Mouse (Mus musculus) ES-E14 (cell line): Measurements from ENCODE around the gene Fam214a. TPM values are rescaled to one million over a fixed set of nuclear protein-coding genes. Genes with fewer than 3 reads are reported as not detected.
A peak's percentile ranks its signal among the peaks of the same experiment; 100 is the strongest.

Experiments
- DNase-seq: peaks from one replicate; pipeline ENCODE4 v3.0.0-alpha.2; 2013; ENCODE audit warnings: low read depth, low spot score
- H3K27ac ChIP-seq: 2 replicates; pipeline ENCODE4 v1.5.1; 2012; ENCODE audit warnings: low read depth, mild to moderate bottlenecking, low read length, moderate library complexity, mixed read lengths; ENCODE audit not compliant: poor library complexity, insufficient read depth, severe bottlenecking
- H3K36me3 ChIP-seq: 2 replicates; pipeline ENCODE4 v1.6.1; 2012; ENCODE audit warnings: mild to moderate bottlenecking, low read length, moderate library complexity, mixed read lengths; ENCODE audit not compliant: control insufficient read depth, poor library complexity, insufficient read depth, severe bottlenecking
- H3K4me1 ChIP-seq, 2 experiments: fragments of 150-350 bp in 1 of 2; sonication (generic) in 1 of 2; 2 replicates each; pipeline ENCODE4 v1.6.1; 2012; ENCODE audit warnings: low read length in 2 of 2, mild to moderate bottlenecking in 1 of 2, mixed read lengths in 1 of 2; ENCODE audit not compliant: control insufficient read depth in 2 of 2, insufficient read depth in 2 of 2, poor library complexity in 1 of 2
- H3K4me3 ChIP-seq, 2 experiments: fragments of 150-350 bp in 1 of 2; sonication (generic) in 1 of 2; 2 replicates each; pipeline ENCODE4 v1.5.1; 2012; ENCODE audit warnings: low read length in 2 of 2, low read depth in 1 of 2, mild to moderate bottlenecking in 1 of 2, mixed read lengths in 1 of 2; ENCODE audit not compliant: insufficient read depth in 1 of 2, poor library complexity in 1 of 2, severe bottlenecking in 1 of 2
- H3K9ac ChIP-seq: 2 replicates; pipeline ENCODE4 v1.6.1; 2012; ENCODE audit warnings: low read depth, mild to moderate bottlenecking, low read length, mixed read lengths; ENCODE audit not compliant: poor library complexity, insufficient read depth, severe bottlenecking
- H3K9me3 ChIP-seq: fragments of 150-350 bp; sonication (generic); 2 replicates; pipeline ENCODE4 v1.6.1; 2012; ENCODE audit warnings: low read depth, mild to moderate bottlenecking, low read length; ENCODE audit not compliant: control insufficient read depth, insufficient read depth
- CHD2 ChIP-seq: IDR thresholded peaks from 2 replicates; pipeline ENCODE4 v1.6.1; 2014; ENCODE audit warnings: mild to moderate bottlenecking, low read depth, low read length, inconsistent platforms
- HCFC1 ChIP-seq: IDR thresholded peaks from 2 replicates; pipeline ENCODE4 v1.6.1; 2012; ENCODE audit warnings: low read length, inconsistent platforms, borderline replicate concordance; ENCODE audit not compliant: insufficient read depth
- MAFK ChIP-seq: IDR thresholded peaks from 2 replicates; pipeline ENCODE4 v1.6.1; 2014; ENCODE audit warnings: mild to moderate bottlenecking, low read depth, low read length, inconsistent platforms; ENCODE audit not compliant: insufficient read depth
- ZC3H11A ChIP-seq: IDR thresholded peaks from 2 replicates; pipeline ENCODE4 v1.6.1; 2012; ENCODE audit warnings: low read depth, mild to moderate bottlenecking, inconsistent platforms, low read length, borderline replicate concordance
- ZNF384 ChIP-seq: IDR thresholded peaks from 2 replicates; pipeline ENCODE4 v1.6.1; 2012; ENCODE audit warnings: low read depth, low read length, inconsistent platforms
- in situ Hi-C, 2 experiments: fragments of 600-800 bp; cut with MboI; formaldehyde crosslinking; loops; one replicate each; pipeline ENCODE4 v1.15.1; 2025; ENCODE audit warnings: low sequenced_read_pairs in 2 of 2, inconsistent platforms in 1 of 2; ENCODE audit not compliant: unreplicated experiment in 2 of 2
- total RNA-seq: library from RNA; depleted of rRNA; stranded (reverse); fragments of 300-350 nt; gene quantifications from 2 replicates; pipeline ENCODE4 v1.2.3, GENCODE M21; 2012

Gene Fam214a
- total RNA-seq, 1 experiment, result 5.2 TPM

GRCm38 (mm10) chr9:75070457-75071028 lies 117.9 kb downstream of the Fam214a start, which contains the start of gene Myo5a:
Gene Myo5a, plus strand, starts transcription at chr9:75071015.
- Histone ChIP-seq H3K9me3 (no peaks in the 10 kb centered on the region), H3K9ac (peak within 1 kb of the TSS; percentile 92), H3K4me1 (peaks cover 0 to 5% of the 10 kb centered on the region in 2 experiments; a peak in 1 of 4 replicates), H3K27ac (peak within 1 kb of the TSS; percentile 82), H3K36me3 (no peaks in the 10 kb centered on the region), H3K4me3 (peak within 1 kb of the TSS; percentile 79 to 95)
- in situ Hi-C loops, result no loop called here
- DNase-seq, result peak; percentile 33
- TF ChIP-seq HCFC1 (no peak), ZC3H11A (no peak), ZNF384 (no peak), CHD2 (no peak), MAFK (no peak)

- H3K9ac ChIP-seq, result peak overlapping the region; percentile 92
- peak overlapping the region; percentile 82 for H3K27ac ChIP-seq
- DNase-seq, result peak; percentile 53
- TF ChIP-seq HCFC1 (peak; percentile 51; the same call in 1 of the 2 replicates), MAFK (no peak)
- no peaks in the 10 kb centered on the region for H3K9me3 ChIP-seq
- no peaks in the 10 kb centered on the region for H3K36me3 ChIP-seq
- H3K4me3 ChIP-seq, result peak overlapping the region; percentile 79 to 95
- H3K4me1 ChIP-seq, result peaks cover 0 to 5% of the 10 kb centered on the region in 2 experiments; a peak in 1 of 4 replicates
- in situ Hi-C loops, result no loop called here
Observed at GRCm38 (mm10) chr9:75071029-75071705, 118.5 kb downstream of the Fam214a start.

- Histone ChIP-seq H3K27ac (no peak overlapping the region; the same call in 1 of the 2 replicates), H3K4me3 (peak overlapping the region; percentile 79 to 95), H3K9ac (peak overlapping the region; percentile 92), H3K36me3 (no peaks in the 10 kb centered on the region), H3K9me3 (no peaks in the 10 kb centered on the region), H3K4me1 (peaks cover 0 to 5% of the 10 kb centered on the region in 2 experiments; a peak in 1 of 4 replicates)
- TF ChIP-seq HCFC1 (no peak), ZC3H11A (no peak), MAFK (no peak), ZNF384 (no peak), CHD2 (no peak)
- peak; percentile 26 for DNase-seq
- in situ Hi-C loops, result no loop called here
Observed at GRCm38 (mm10) chr9:75071706-75072192, 119.1 kb downstream of the Fam214a start.

GRCm38 (mm10) chr9:75072361-75072760 lies 119.7 kb downstream of the Fam214a start:
- in situ Hi-C loops, result no loop called here
- no peak for DNase-seq
- Histone ChIP-seq H3K9ac (no peak overlapping the region; the same call in 1 of the 2 replicates), H3K36me3 (no peaks in the 10 kb centered on the region), H3K9me3 (no peaks in the 10 kb centered on the region), H3K4me3 (peak overlapping the region; percentile 79 to 95; a peak in 3 of 4 replicates), H3K27ac (no peak overlapping the region), H3K4me1 (peaks cover 0 to 5% of the 10 kb centered on the region in 2 experiments; a peak in 1 of 4 replicates)
- TF ChIP-seq CHD2, result no peak
- TF ChIP-seq ZNF384, result no peak
- no peak for TF ChIP-seq MAFK
- TF ChIP-seq ZC3H11A, result no peak
- TF ChIP-seq HCFC1, result no peak
